Mouse (Mus musculus) midbrain, embryonic 14.5 days (tissue): ENCODE data around the gene Osbpl3. TPM values are rescaled to one million over a fixed set of nuclear protein-coding genes. Genes with fewer than 3 reads are reported as not detected.

Source experiments
- ATAC-seq: fragments of 200-750 bp; cut with Nextera tagmentation; 2 replicates; pipeline ENCODE4 v1.8.0; 2017; ENCODE audit warnings: moderate number of reproducible peaks, moderate library complexity; ENCODE audit not compliant: low FRiP score, low TSS enrichment
- DNase-seq: peaks from one replicate; pipeline ENCODE4 v3.0.0-alpha.2; 2015
- H3K27ac ChIP-seq: fragments of 300-500 bp; sonication (generic); replicated peaks from 2 replicates; pipeline ENCODE4 v1.5.1; 2014; ENCODE audit warnings: mild to moderate bottlenecking, low read depth, low read length, moderate library complexity
- H3K27me3 ChIP-seq: fragments of 300-500 bp; sonication (generic); 2 replicates; pipeline ENCODE4 v1.6.1; 2014; ENCODE audit warnings: low read length, control low read depth, mixed read lengths; ENCODE audit not compliant: control insufficient read depth, insufficient read depth
- H3K36me3 ChIP-seq: fragments of 300-500 bp; sonication (generic); 2 replicates; pipeline ENCODE4 v1.6.1; 2014; ENCODE audit warnings: low read length, control low read depth; ENCODE audit not compliant: control insufficient read depth, insufficient read depth
- H3K4me1 ChIP-seq: fragments of 300-500 bp; sonication (generic); 2 replicates; pipeline ENCODE4 v1.6.1; 2014; ENCODE audit warnings: mild to moderate bottlenecking, antibody characterized with exemption, low read length, control low read depth; ENCODE audit not compliant: control insufficient read depth, insufficient read depth
- H3K4me2 ChIP-seq: fragments of 300-500 bp; sonication (generic); 2 replicates; pipeline ENCODE4 v1.6.1; 2014; ENCODE audit warnings: mild to moderate bottlenecking, low read length, moderate library complexity
- H3K4me3 ChIP-seq: fragments of 300-500 bp; sonication (generic); replicated peaks from 2 replicates; pipeline ENCODE4 v1.5.1; 2014; ENCODE audit warnings: low read depth, low read length
- H3K9ac ChIP-seq: fragments of 300-500 bp; sonication (generic); replicated peaks from 2 replicates; pipeline ENCODE4 v1.6.1; 2014; ENCODE audit warnings: mild to moderate bottlenecking, low read length, moderate library complexity
- H3K9me3 ChIP-seq: fragments of 300-500 bp; sonication (generic); 2 replicates; pipeline ENCODE4 v1.6.1; 2016; ENCODE audit warnings: low read length, control low read depth, mixed read lengths; ENCODE audit not compliant: control insufficient read depth
- WGBS: fragments of 180-500 bp; shearing (Covaris S2); extraction: QIAGEN DNeasy Blood & Tissue Kit; methylation state at CpG from one replicate; pipeline ENCODE4 v1.1.7; 2014; 5-methylcytosine and 5-hydroxymethylcytosine counted together
- polyA plus RNA-seq: library from polyadenylated mRNA; unstranded; fragments of >200 nt; fragmentation: Nextera tagmentation; extraction: Ambion mirVana; gene quantifications from 2 replicates; pipeline ENCODE4 v1.2.1, GENCODE M21; 2014

The Osbpl3 gene
- polyA plus RNA-seq, 1 experiment from 2014 or later: 5.5 TPM

- Histone ChIP-seq H3K4me3 (no peak overlapping the region), H3K36me3 (no peaks in the 10 kb centered on the region), H3K9me3 (no peaks in the 10 kb centered on the region), H3K4me1 (no peaks in the 10 kb centered on the region), H3K9ac (no peak overlapping the region), H3K27me3 (no peaks in the 10 kb centered on the region), H3K4me2 (no peak overlapping the region), H3K27ac (no peak overlapping the region)
- no peak for DNase-seq
- 95% methylated on average over 11 of the region's 11 CpGs for WGBS
- no peak for ATAC-seq
Observed at GRCm38 (mm10) chr6:50486035-50486902, 30.3 kb upstream of the Osbpl3 start.

- 92% methylated on average over 3 of the region's 3 CpGs for WGBS
- H3K36me3 ChIP-seq: no peaks in the 10 kb centered on the region
- H3K27me3 ChIP-seq: no peaks in the 10 kb centered on the region
- DNase-seq (no peak), ATAC-seq (no peak)
- H3K9me3 ChIP-seq: no peaks in the 10 kb centered on the region
- H3K9ac ChIP-seq: no peak overlapping the region
- no peak overlapping the region for H3K4me3 ChIP-seq
- no peak overlapping the region for H3K27ac ChIP-seq
- no peaks in the 10 kb centered on the region for H3K4me1 ChIP-seq
- no peak overlapping the region for H3K4me2 ChIP-seq
Observed at GRCm38 (mm10) chr6:50483426-50483825, 27.4 kb upstream of the Osbpl3 start.

- Histone ChIP-seq H3K4me3 (no peak overlapping the region), H3K36me3 (no peaks in the 10 kb centered on the region), H3K9ac (no peak overlapping the region), H3K4me2 (no peak overlapping the region), H3K27me3 (no peaks in the 10 kb centered on the region), H3K27ac (no peak overlapping the region), H3K9me3 (no peaks in the 10 kb centered on the region), H3K4me1 (no peaks in the 10 kb centered on the region)
- 81% methylated on average over 5 of the region's 5 CpGs for WGBS
- ATAC-seq (no peak), DNase-seq (no peak)
Observed at GRCm38 (mm10) chr6:50481460-50481859, 25.5 kb upstream of the Osbpl3 start.

- no peak overlapping the region for H3K9ac ChIP-seq
- H3K4me1 ChIP-seq: no peaks in the 10 kb centered on the region
- ATAC-seq (no peak), DNase-seq (no peak)
- no peaks in the 10 kb centered on the region for H3K9me3 ChIP-seq
- no peaks in the 10 kb centered on the region for H3K36me3 ChIP-seq
- no peak overlapping the region for H3K27ac ChIP-seq
- no peak overlapping the region for H3K4me3 ChIP-seq
- WGBS: 81% methylated on average over 3 of the region's 3 CpGs
- no peak overlapping the region for H3K4me2 ChIP-seq
- no peaks in the 10 kb centered on the region for H3K27me3 ChIP-seq
Observed at GRCm38 (mm10) chr6:50466451-50466850, 10.4 kb upstream of the Osbpl3 start.

- 87% methylated on average over 9 of the region's 9 CpGs for WGBS
- ATAC-seq (no peak), DNase-seq (no peak)
- Histone ChIP-seq H3K27ac (no peak overlapping the region), H3K4me3 (no peak overlapping the region), H3K9ac (no peak overlapping the region), H3K9me3 (no peaks in the 10 kb centered on the region), H3K27me3 (no peaks in the 10 kb centered on the region), H3K36me3 (no peaks in the 10 kb centered on the region), H3K4me2 (no peak overlapping the region), H3K4me1 (no peaks in the 10 kb centered on the region)
Observed at GRCm38 (mm10) chr6:50464690-50465485, 8.9 kb upstream of the Osbpl3 start.

- no peak overlapping the region for H3K4me2 ChIP-seq
- no peak overlapping the region for H3K9ac ChIP-seq
- no peaks in the 10 kb centered on the region for H3K4me1 ChIP-seq
- no peak overlapping the region for H3K4me3 ChIP-seq
- 79% methylated on average over 4 of the region's 4 CpGs for WGBS
- H3K27me3 ChIP-seq: no peaks in the 10 kb centered on the region
- no peak for DNase-seq
- no peak overlapping the region for H3K27ac ChIP-seq
- H3K9me3 ChIP-seq: no peaks in the 10 kb centered on the region
- H3K36me3 ChIP-seq: no peaks in the 10 kb centered on the region
- no peak for ATAC-seq
Observed at GRCm38 (mm10) chr6:50462026-50462425, 6.0 kb upstream of the Osbpl3 start.

- H3K9ac ChIP-seq: no peak overlapping the region
- no peaks in the 10 kb centered on the region for H3K36me3 ChIP-seq
- no peak overlapping the region for H3K4me3 ChIP-seq
- no peak overlapping the region for H3K4me2 ChIP-seq
- 83% methylated on average over 3 of the region's 3 CpGs for WGBS
- H3K9me3 ChIP-seq: no peaks in the 10 kb centered on the region
- DNase-seq (no peak), ATAC-seq (no peak)
- no peak overlapping the region for H3K27ac ChIP-seq
- H3K27me3 ChIP-seq: no peaks in the 10 kb centered on the region
- H3K4me1 ChIP-seq: no peaks in the 10 kb centered on the region
Observed at GRCm38 (mm10) chr6:50461585-50461984, 5.6 kb upstream of the Osbpl3 start.

- ATAC-seq: no peak
- no peak overlapping the region for H3K4me2 ChIP-seq
- no peak for DNase-seq
- 89% methylated on average over 5 of the region's 5 CpGs for WGBS
- no peaks in the 10 kb centered on the region for H3K36me3 ChIP-seq
- no peak overlapping the region for H3K27ac ChIP-seq
- H3K27me3 ChIP-seq: no peaks in the 10 kb centered on the region
- no peaks in the 10 kb centered on the region for H3K4me1 ChIP-seq
- H3K9me3 ChIP-seq: no peaks in the 10 kb centered on the region
- H3K9ac ChIP-seq: no peak overlapping the region
- H3K4me3 ChIP-seq: no peak overlapping the region
Observed at GRCm38 (mm10) chr6:50460646-50461045, 4.6 kb upstream of the Osbpl3 start.
